Mouse (Mus musculus) thymus, postnatal 14 days (tissue): ENCODE data around the gene Ei24.

ENCODE experiments used
- DNase-seq: peaks from one replicate; pipeline ENCODE4 v3.0.0; 2021

Gene Ei24

GRCm38 (mm10) chr9:36783921-36784320, 13.3 kb downstream of the Ei24 start:
- DNase-seq: no peak

GRCm38 (mm10) chr9:36769048-36769413, 28.2 kb downstream of the Ei24 start:
- DNase-seq: no peak

- peak; percentile 60 for DNase-seq
Observed at GRCm38 (mm10) chr9:36768156-36769047, 28.8 kb downstream of the Ei24 start.

- DNase-seq: peak; percentile 96
Observed at GRCm38 (mm10) chr9:36767203-36768143, 29.7 kb downstream of the Ei24 start, which contains the start of gene Stt3a. Gene Stt3a, minus strand, starts transcription at chr9:36767679.

- no peak for DNase-seq
Observed at GRCm38 (mm10) chr9:36764378-36764777, 32.8 kb downstream of the Ei24 start.
